Mouse (Mus musculus) midbrain, embryonic 13.5 days (tissue): ENCODE measurements around the gene Dnaic2. TPM values are rescaled to one million over a fixed set of nuclear protein-coding genes. Genes with fewer than 3 reads are reported as not detected.

ENCODE experiments used
- ATAC-seq: fragments of 200-750 bp; cut with Nextera tagmentation; 2 replicates; pipeline ENCODE4 v1.8.0; 2017; ENCODE audit warnings: mild to moderate bottlenecking, moderate TSS enrichment, moderate library complexity
- H3K27ac ChIP-seq: fragments of 300-500 bp; sonication (generic); 2 replicates; pipeline ENCODE4 v1.5.1; 2015; ENCODE audit warnings: inconsistent platforms, mild to moderate bottlenecking, moderate library complexity
- H3K27me3 ChIP-seq: fragments of 300-500 bp; sonication (generic); 2 replicates; pipeline ENCODE4 v1.6.1; 2015; ENCODE audit warnings: mild to moderate bottlenecking, inconsistent platforms
- H3K36me3 ChIP-seq: fragments of 300-500 bp; sonication (generic); 2 replicates; pipeline ENCODE4 v1.6.1; 2015; ENCODE audit warnings: mild to moderate bottlenecking, inconsistent platforms
- H3K4me1 ChIP-seq: fragments of 300-500 bp; sonication (generic); replicated peaks from 2 replicates; pipeline ENCODE4 v1.6.1; 2015; ENCODE audit warnings: inconsistent platforms
- H3K4me2 ChIP-seq: fragments of 300-500 bp; sonication (generic); replicated peaks from 2 replicates; pipeline ENCODE4 v1.6.1; 2015; ENCODE audit warnings: moderate library complexity, mild to moderate bottlenecking, inconsistent platforms
- H3K4me3 ChIP-seq: fragments of 300-500 bp; sonication (generic); replicated peaks from 2 replicates; pipeline ENCODE4 v1.5.1; 2015; ENCODE audit warnings: mild to moderate bottlenecking, inconsistent platforms
- H3K9ac ChIP-seq: fragments of 300-500 bp; sonication (generic); replicated peaks from 2 replicates; pipeline ENCODE4 v1.6.1; 2015; ENCODE audit warnings: mild to moderate bottlenecking, inconsistent platforms
- H3K9me3 ChIP-seq: fragments of 300-500 bp; sonication (generic); 2 replicates; pipeline ENCODE4 v1.6.1; 2016; ENCODE audit warnings: mild to moderate bottlenecking, inconsistent platforms
- WGBS: fragments of 180-500 bp; shearing (Covaris S2); methylation state at CpG from one replicate; pipeline ENCODE4 v1.1.7; 2015; 5-methylcytosine and 5-hydroxymethylcytosine counted together
- polyA plus RNA-seq: library from polyadenylated mRNA; unstranded; fragments of >200 nt; fragmentation: Nextera tagmentation; extraction: Ambion mirVana; gene quantifications from 2 replicates; pipeline ENCODE4 v1.2.1, GENCODE M21; 2015

Gene Dnaic2
- polyA plus RNA-seq, 1 experiment from 2014 or later = 1.6 TPM

- H3K9me3 ChIP-seq = no peaks in the 10 kb centered on the region
- ATAC-seq = no peak
- no peaks in the 10 kb centered on the region for H3K36me3 ChIP-seq
- peaks cover 5% of the 10 kb centered on the region; the same call in 1 of the 2 replicates for H3K27me3 ChIP-seq
- no peak overlapping the region for H3K4me3 ChIP-seq
- no peak overlapping the region for H3K4me2 ChIP-seq
- peaks cover 8% of the 10 kb centered on the region for H3K4me1 ChIP-seq
- 61% methylated on average over 2 of the region's 2 CpGs for WGBS
- H3K9ac ChIP-seq = no peak overlapping the region
- no peak overlapping the region for H3K27ac ChIP-seq
Measured at GRCm38 (mm10) chr11:114771896-114772295, 44.7 kb downstream of the Dnaic2 start.

GRCm38 (mm10) chr11:114780076-114780475 lies 52.9 kb downstream of the Dnaic2 start:
- Histone ChIP-seq H3K4me1 (peaks cover 19% of the 10 kb centered on the region), H3K27me3 (peaks cover 8% of the 10 kb centered on the region), H3K9me3 (no peaks in the 10 kb centered on the region), H3K36me3 (no peaks in the 10 kb centered on the region), H3K4me2 (no peak overlapping the region), H3K27ac (no peak overlapping the region), H3K4me3 (no peak overlapping the region), H3K9ac (no peak overlapping the region)
- ATAC-seq = no peak
- 29% methylated on average over 9 of the region's 9 CpGs for WGBS

GRCm38 (mm10) chr11:114785892-114786291 lies 58.7 kb downstream of the Dnaic2 start:
- ATAC-seq = no peak

GRCm38 (mm10) chr11:114786326-114786725 lies 59.1 kb downstream of the Dnaic2 start:
- Histone ChIP-seq H3K9me3 (no peaks in the 10 kb centered on the region), H3K36me3 (no peaks in the 10 kb centered on the region), H3K27me3 (peaks cover 56% of the 10 kb centered on the region), H3K4me3 (peak overlapping the region; percentile 31), H3K9ac (peak overlapping the region; percentile 47), H3K4me1 (peaks cover 33% of the 10 kb centered on the region), H3K27ac (no peak overlapping the region), H3K4me2 (peak overlapping the region; percentile 59)
- ATAC-seq = peak; percentile 75
- under 1% methylated on average over 43 of the region's 43 CpGs for WGBS

More at GRCm38 (mm10) chr11:114785892-114786291, 58.7 kb downstream of the Dnaic2 start:
- Histone ChIP-seq H3K4me3 (peak overlapping the region; percentile 31), H3K9ac (peak overlapping the region; percentile 47; the same call in 1 of the 2 replicates), H3K27ac (no peak overlapping the region), H3K27me3 (peaks cover 53% of the 10 kb centered on the region), H3K4me1 (peaks cover 30% of the 10 kb centered on the region), H3K9me3 (no peaks in the 10 kb centered on the region), H3K36me3 (no peaks in the 10 kb centered on the region), H3K4me2 (peak overlapping the region; percentile 59)
- WGBS = 57% methylated on average over 10 of the region's 10 CpGs

GRCm38 (mm10) chr11:114787611-114788010 lies 60.4 kb downstream of the Dnaic2 start:
- Histone ChIP-seq H3K4me1 (peaks cover 46% of the 10 kb centered on the region), H3K9ac (no peak overlapping the region), H3K4me2 (no peak overlapping the region), H3K36me3 (no peaks in the 10 kb centered on the region), H3K27ac (no peak overlapping the region), H3K4me3 (no peak overlapping the region), H3K27me3 (peaks cover 67% of the 10 kb centered on the region), H3K9me3 (no peaks in the 10 kb centered on the region)
- ATAC-seq = no peak
- 81% methylated on average over 3 of the region's 3 CpGs for WGBS

GRCm38 (mm10) chr11:114789061-114789714 lies 62.0 kb downstream of the Dnaic2 start:
- Histone ChIP-seq H3K9me3 (no peaks in the 10 kb centered on the region), H3K4me2 (peak overlapping the region; percentile 45), H3K9ac (peak overlapping the region; percentile 48; the same call in 1 of the 2 replicates), H3K27me3 (peaks cover 69% of the 10 kb centered on the region), H3K27ac (no peak overlapping the region), H3K4me1 (peaks cover 61% of the 10 kb centered on the region), H3K36me3 (no peaks in the 10 kb centered on the region), H3K4me3 (peak overlapping the region; percentile 18)
- 14% methylated on average over 30 of the region's 30 CpGs for WGBS
- peak; percentile 67 for ATAC-seq

GRCm38 (mm10) chr11:114789716-114790115 lies 62.5 kb downstream of the Dnaic2 start:
- Histone ChIP-seq H3K4me1 (peaks cover 67% of the 10 kb centered on the region), H3K4me3 (no peak overlapping the region), H3K27ac (no peak overlapping the region), H3K4me2 (no peak overlapping the region), H3K9ac (no peak overlapping the region), H3K36me3 (no peaks in the 10 kb centered on the region), H3K27me3 (peaks cover 63% of the 10 kb centered on the region), H3K9me3 (no peaks in the 10 kb centered on the region)
- WGBS = 66% methylated on average over 9 of the region's 9 CpGs
- no peak for ATAC-seq

GRCm38 (mm10) chr11:114790171-114790570 lies 63.0 kb downstream of the Dnaic2 start:
- ATAC-seq = no peak
- Histone ChIP-seq H3K9me3 (no peaks in the 10 kb centered on the region), H3K36me3 (no peaks in the 10 kb centered on the region), H3K4me1 (peaks cover 71% of the 10 kb centered on the region), H3K4me2 (no peak overlapping the region), H3K9ac (no peak overlapping the region), H3K27ac (no peak overlapping the region), H3K27me3 (peaks cover 59% of the 10 kb centered on the region), H3K4me3 (no peak overlapping the region)
- 84% methylated on average over 12 of the region's 12 CpGs for WGBS

- Histone ChIP-seq H3K4me3 (no peak overlapping the region), H3K27me3 (peaks cover 53% of the 10 kb centered on the region), H3K27ac (no peak overlapping the region), H3K9me3 (no peaks in the 10 kb centered on the region), H3K4me1 (peaks cover 76% of the 10 kb centered on the region), H3K9ac (0 out of 2 replicates have a peak overlapping the region, but pooled peaks have one; percentile 67), H3K4me2 (peak overlapping the region; percentile 82), H3K36me3 (no peaks in the 10 kb centered on the region)
- 46% methylated on average over 4 of the region's 4 CpGs for WGBS
- no peak for ATAC-seq
Measured at GRCm38 (mm10) chr11:114790841-114791240, 63.6 kb downstream of the Dnaic2 start.

GRCm38 (mm10) chr11:114791351-114791889 lies 64.2 kb downstream of the Dnaic2 start:
- H3K9me3 ChIP-seq = no peaks in the 10 kb centered on the region
- ATAC-seq = no peak
- no peaks in the 10 kb centered on the region for H3K36me3 ChIP-seq
- peaks cover 50% of the 10 kb centered on the region for H3K27me3 ChIP-seq
- peak overlapping the region; percentile 49 for H3K4me3 ChIP-seq
- peak overlapping the region; percentile 55 for H3K27ac ChIP-seq
- H3K4me1 ChIP-seq = peaks cover 78% of the 10 kb centered on the region
- WGBS = 8% methylated on average over 50 of the region's 50 CpGs
- peak overlapping the region; percentile 67 for H3K9ac ChIP-seq
- peak overlapping the region; percentile 82 for H3K4me2 ChIP-seq

GRCm38 (mm10) chr11:114791891-114792411 lies 64.7 kb downstream of the Dnaic2 start:
- peak overlapping the region; percentile 82 for H3K4me2 ChIP-seq
- H3K27me3 ChIP-seq = peaks cover 45% of the 10 kb centered on the region
- peak overlapping the region; percentile 55 for H3K27ac ChIP-seq
- WGBS = under 1% methylated on average over 57 of the region's 59 CpGs
- H3K9me3 ChIP-seq = no peaks in the 10 kb centered on the region
- peaks cover 79% of the 10 kb centered on the region for H3K4me1 ChIP-seq
- ATAC-seq = no peak
- H3K36me3 ChIP-seq = no peaks in the 10 kb centered on the region
- H3K4me3 ChIP-seq = peak overlapping the region; percentile 49
- peak overlapping the region; percentile 67 for H3K9ac ChIP-seq

- Histone ChIP-seq H3K9me3 (no peaks in the 10 kb centered on the region), H3K36me3 (no peaks in the 10 kb centered on the region), H3K4me1 (peaks cover 85% of the 10 kb centered on the region), H3K4me3 (peak overlapping the region; percentile 49), H3K27me3 (peaks cover 35% of the 10 kb centered on the region), H3K4me2 (peak overlapping the region; percentile 82), H3K9ac (peak overlapping the region; percentile 5; the same call in 1 of the 2 replicates), H3K27ac (peak overlapping the region; percentile 4; the same call in 1 of the 2 replicates)
- WGBS = 53% methylated on average over 5 of the region's 5 CpGs
- ATAC-seq = no peak
Measured at GRCm38 (mm10) chr11:114792931-114793494, 65.8 kb downstream of the Dnaic2 start.
